Mouse (Mus musculus) thymus, adult 2 months (tissue): Measurements from ENCODE around the gene Hist1h2bc. TPM values are rescaled to one million over a fixed set of nuclear protein-coding genes. Genes with fewer than 3 reads are reported as not detected.
"Not testable (repeated sequence)": the region's sequence is repeated elsewhere in the genome, so short reads cannot be mapped to it uniquely, and the experiment has no call there.

Source experiments
- DNase-seq: peaks from one replicate; pipeline ENCODE4 v3.0.0; 2021
- H3K27ac ChIP-seq: fragments of 200-500 bp; 2 replicates; pipeline ENCODE4 v1.5.1; 2012; ENCODE audit warnings: low read length, control low read depth; ENCODE audit not compliant: control insufficient read depth, insufficient read depth
- H3K27me3 ChIP-seq: fragments of 200-500 bp; 2 replicates; pipeline ENCODE4 v1.6.1; 2012; ENCODE audit warnings: mild to moderate bottlenecking, low read length, moderate library complexity, mixed read lengths; ENCODE audit not compliant: control insufficient read depth, insufficient read depth
- H3K36me3 ChIP-seq: fragments of 200-500 bp; 2 replicates; pipeline ENCODE4 v1.6.1; 2012; ENCODE audit warnings: mild to moderate bottlenecking, low read length, moderate library complexity; ENCODE audit not compliant: control insufficient read depth, insufficient read depth
- H3K4me1 ChIP-seq: fragments of 200-500 bp; replicated peaks from 2 replicates; pipeline ENCODE4 v1.6.1; 2012; ENCODE audit warnings: low read length; ENCODE audit not compliant: control insufficient read depth, insufficient read depth
- H3K4me3 ChIP-seq: fragments of 200-500 bp; 2 replicates; pipeline ENCODE4 v1.5.1; 2012; ENCODE audit warnings: mild to moderate bottlenecking, low read length, control low read depth, moderate library complexity; ENCODE audit not compliant: control insufficient read depth, insufficient read depth
- CTCF ChIP-seq: fragments of 200-500 bp; IDR thresholded peaks from 2 replicates; pipeline ENCODE4 v1.5.1; 2012; ENCODE audit warnings: mild to moderate bottlenecking, control low read depth, low read length, moderate library complexity, borderline replicate concordance; ENCODE audit not compliant: control insufficient read depth, poor library complexity, insufficient read depth; ENCODE audit errors: extremely low read depth
- POLR2A ChIP-seq: fragments of 200-500 bp; IDR thresholded peaks from 2 replicates; pipeline ENCODE4 v1.6.1; 2012; ENCODE audit warnings: mild to moderate bottlenecking, low read length, control low read depth, moderate library complexity; ENCODE audit not compliant: control insufficient read depth, poor library complexity, insufficient read depth; ENCODE audit errors: extremely low read depth
- WGBS: fragments of 180-500 bp; shearing (Covaris S2); methylation state at CpG from one replicate; pipeline ENCODE4 v1.1.7; 2018; 5-methylcytosine and 5-hydroxymethylcytosine counted together
- polyA plus RNA-seq: library from polyadenylated mRNA; depleted of rRNA; stranded (reverse); fragments of >200 nt; gene quantifications from 2 replicates; pipeline ENCODE4 v1.2.3, GENCODE M21; 2012

The Hist1h2bc gene
- polyA plus RNA-seq, 1 experiment, result 154 TPM

DNA sequence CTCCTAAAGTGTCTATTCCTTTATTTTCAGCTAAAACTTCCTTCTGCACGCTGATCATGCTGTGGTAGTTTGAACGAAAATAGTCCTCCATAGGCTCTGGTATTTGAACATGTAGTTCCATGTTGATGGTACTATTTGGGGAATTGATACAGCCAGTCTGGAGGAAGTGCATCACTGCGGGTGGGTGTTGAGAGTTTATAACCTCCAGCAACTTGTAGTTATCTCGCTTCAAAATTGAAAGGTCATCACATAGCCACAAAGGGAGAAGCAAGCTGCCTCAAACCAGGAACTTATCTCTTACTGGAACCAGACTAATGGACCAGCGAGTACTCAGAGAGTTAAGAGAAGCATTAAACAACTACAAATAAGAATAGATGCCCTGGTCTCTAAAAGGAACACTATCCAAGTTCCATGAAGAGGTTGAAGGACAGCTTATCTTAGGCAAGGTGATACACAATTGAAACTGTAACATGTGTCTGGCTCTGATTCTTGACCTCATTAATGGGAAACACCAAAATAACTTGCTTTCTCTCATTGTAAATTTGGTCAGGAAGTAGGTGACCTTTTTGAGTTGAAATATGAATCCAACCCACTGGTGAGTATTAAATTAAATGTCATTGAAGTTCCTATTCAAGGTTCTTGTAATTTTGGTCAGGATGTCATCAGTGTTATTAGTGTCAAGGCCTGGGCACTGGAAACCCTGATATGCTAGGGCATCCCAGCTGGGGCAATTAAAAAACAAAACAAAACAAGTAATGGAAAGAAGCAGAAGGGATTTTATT is 32.5 kb downstream of the Hist1h2bc start:
- no peak overlapping the region for H3K27ac ChIP-seq
- DNase-seq, result no peak
- no peaks in the 10 kb centered on the region for H3K27me3 ChIP-seq
- no peaks in the 10 kb centered on the region; the same call in 1 of the 2 replicates for H3K4me1 ChIP-seq
- no peak overlapping the region for H3K4me3 ChIP-seq
- no peak for TF ChIP-seq POLR2A
- TF ChIP-seq CTCF, result no peak
- 66% methylated on average over 5 of the region's 5 CpGs for WGBS
- no peaks in the 10 kb centered on the region for H3K36me3 ChIP-seq

DNA sequence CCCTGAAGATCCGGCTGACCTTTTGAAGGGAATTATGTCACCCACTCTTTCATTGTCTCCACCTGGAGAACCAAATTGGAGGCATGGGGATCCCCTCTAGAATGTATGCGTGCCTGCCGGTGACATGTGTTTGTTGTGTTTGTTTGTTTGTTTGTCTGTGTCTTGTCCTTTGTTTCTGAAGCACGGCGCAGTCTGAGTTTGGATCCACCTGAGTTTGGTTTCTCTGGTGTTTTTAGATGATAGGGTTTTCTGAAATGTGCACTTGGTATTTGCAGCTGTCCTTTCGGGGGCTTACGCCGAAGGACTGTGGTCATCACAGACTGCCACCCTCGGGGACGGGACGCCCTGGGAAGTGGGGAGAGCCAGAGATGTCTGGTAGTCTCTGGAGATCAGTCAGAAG is 33.2 kb downstream of the Hist1h2bc start:
- DNase-seq, result no peak
- Histone ChIP-seq H3K4me1 (no peaks in the 10 kb centered on the region; the same call in 1 of the 2 replicates), H3K4me3 (no peak overlapping the region), H3K27me3 (no peaks in the 10 kb centered on the region), H3K27ac (no peak overlapping the region), H3K36me3 (no peaks in the 10 kb centered on the region)
- WGBS, result 72% methylated on average over 11 of the region's 11 CpGs
- TF ChIP-seq POLR2A (no peak), CTCF (no peak)

DNA sequence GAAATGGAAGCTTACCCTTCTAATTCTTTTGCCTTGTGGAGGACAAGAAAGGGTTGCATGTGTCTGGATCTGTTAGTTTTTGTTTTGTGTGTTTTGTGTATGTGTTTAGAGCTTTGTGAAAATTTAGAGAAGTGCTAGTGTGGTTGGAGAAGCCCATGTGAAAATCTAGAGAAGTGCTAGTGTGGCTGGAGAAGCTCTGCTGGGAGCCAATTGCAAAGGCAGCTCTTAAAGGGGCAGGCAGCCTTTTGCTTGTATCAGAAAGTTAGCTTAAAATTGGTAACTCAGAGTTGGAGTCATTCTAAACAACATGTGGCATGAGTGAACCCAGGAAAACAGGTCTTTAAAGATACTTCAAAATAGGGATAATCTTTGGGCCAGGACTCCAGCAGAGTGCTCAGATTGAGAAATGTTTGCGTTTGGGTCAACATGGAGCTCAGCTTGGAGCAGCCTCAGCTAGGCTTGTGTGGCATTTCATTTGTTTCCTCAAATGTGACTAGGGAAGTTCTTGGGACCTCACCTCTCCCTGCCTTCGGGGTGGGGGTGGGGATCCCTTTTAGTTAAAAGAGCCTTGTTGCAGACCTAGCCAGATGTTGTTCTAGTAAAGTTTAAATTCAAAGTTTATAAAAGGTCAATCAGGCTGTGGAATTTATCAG is 33.7 kb downstream of the Hist1h2bc start:
- not testable (repeated sequence) for H3K27ac ChIP-seq, DNase-seq, H3K36me3 ChIP-seq, H3K4me3 ChIP-seq, H3K4me1 ChIP-seq, H3K27me3 ChIP-seq
- 45% methylated on average over 2 of the region's 2 CpGs for WGBS

DNA sequence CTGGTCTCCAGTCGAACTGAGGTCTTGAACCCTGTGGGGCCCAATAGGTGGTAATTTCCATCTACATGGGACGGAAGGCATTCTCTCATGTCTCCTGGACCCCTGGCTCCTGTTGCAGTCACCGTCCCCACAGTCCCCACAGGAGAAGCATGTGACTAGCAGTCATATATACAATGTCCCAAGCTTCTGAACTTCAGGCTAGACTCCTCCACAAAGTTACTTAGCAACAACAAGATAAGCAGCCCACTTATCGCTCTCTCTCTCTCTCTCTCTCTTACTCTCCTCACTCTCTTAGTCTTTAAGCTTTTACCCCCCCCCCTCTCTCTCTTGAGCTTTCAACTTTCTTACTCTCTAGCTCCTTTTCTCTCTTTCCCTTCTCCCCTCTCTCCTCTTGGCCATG is 40.2 kb downstream of the Hist1h2bc start:
- H3K36me3 ChIP-seq, result no peaks in the 10 kb centered on the region
- H3K4me1 ChIP-seq, result peaks cover 10% of the 10 kb centered on the region
- no peaks in the 10 kb centered on the region for H3K27me3 ChIP-seq
- TF ChIP-seq POLR2A (no peak), CTCF (no peak)
- no peak overlapping the region for H3K4me3 ChIP-seq
- WGBS, result over 99% methylated on average over 4 of the region's 4 CpGs
- H3K27ac ChIP-seq, result no peak overlapping the region
- no peak for DNase-seq

DNA sequence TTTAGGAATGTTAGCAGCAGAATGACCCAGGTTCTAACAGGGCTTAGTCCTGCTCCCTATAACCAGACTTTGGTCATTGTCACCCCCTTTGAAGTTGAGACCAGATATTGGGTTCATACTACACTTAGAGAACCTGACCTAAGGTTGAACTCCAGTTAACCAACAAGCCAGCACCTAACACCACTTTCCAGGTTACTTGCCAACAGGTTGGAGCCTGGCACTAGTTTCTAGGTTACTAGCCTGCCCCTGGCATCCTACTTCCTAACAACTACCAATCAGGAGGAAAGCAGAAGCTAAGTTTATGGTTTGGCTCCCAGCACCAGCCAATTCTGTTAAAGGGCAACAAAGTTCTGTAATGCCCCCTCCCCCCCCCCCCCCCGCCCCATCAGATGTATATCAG is 41.2 kb downstream of the Hist1h2bc start:
- H3K27me3 ChIP-seq, result no peaks in the 10 kb centered on the region
- 86% methylated on average over 1 of the region's 1 CpGs for WGBS
- H3K36me3 ChIP-seq, result no peaks in the 10 kb centered on the region
- DNase-seq, result no peak
- H3K27ac ChIP-seq, result no peak overlapping the region
- no peak for TF ChIP-seq POLR2A
- TF ChIP-seq CTCF, result no peak
- no peak overlapping the region for H3K4me3 ChIP-seq
- peaks cover 18% of the 10 kb centered on the region for H3K4me1 ChIP-seq

DNA sequence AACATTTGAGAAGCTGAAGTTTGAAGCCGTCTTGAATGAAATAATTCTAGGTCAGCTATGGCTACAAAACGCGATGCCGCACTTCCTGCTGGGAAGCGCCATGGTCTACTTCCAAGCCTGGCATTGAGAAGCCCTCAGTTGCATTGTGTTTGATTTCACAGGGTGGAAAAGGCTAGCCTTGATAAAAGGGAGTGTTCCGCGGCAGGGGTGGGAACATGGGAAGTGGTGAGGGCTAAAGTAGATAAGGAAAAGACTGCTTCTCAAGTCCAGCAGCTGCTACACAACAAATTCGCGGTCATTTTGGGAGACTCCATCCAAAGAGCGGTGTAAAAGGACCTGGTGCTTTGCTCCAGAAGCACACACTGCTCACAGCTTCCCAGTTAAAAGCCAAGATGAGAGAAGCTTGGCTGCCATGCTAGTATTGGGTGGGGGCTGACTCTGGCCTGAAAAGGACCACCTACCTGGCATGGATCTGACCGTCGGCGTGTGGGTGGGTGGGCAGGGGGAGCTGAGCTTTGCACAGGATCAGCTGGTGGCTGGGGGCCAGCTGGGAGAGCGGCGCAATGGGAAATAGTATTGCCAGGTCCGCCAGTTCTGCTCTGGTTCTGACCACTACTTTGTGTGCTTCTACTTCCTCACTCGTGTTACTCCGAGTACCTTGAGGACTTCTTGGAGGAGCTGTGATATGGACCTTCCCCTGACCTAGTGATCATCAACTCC is 44.6 kb downstream of the Hist1h2bc start:
- H3K27ac ChIP-seq, result peak overlapping the region; percentile 4; the same call in 1 of the 2 replicates
- no peaks in the 10 kb centered on the region for H3K36me3 ChIP-seq
- WGBS, result 81% methylated on average over 18 of the region's 18 CpGs
- H3K4me1 ChIP-seq, result peaks cover 18% of the 10 kb centered on the region
- DNase-seq, result no peak
- H3K27me3 ChIP-seq, result no peaks in the 10 kb centered on the region
- no peak overlapping the region for H3K4me3 ChIP-seq
- TF ChIP-seq CTCF (no peak), POLR2A (no peak)

DNA sequence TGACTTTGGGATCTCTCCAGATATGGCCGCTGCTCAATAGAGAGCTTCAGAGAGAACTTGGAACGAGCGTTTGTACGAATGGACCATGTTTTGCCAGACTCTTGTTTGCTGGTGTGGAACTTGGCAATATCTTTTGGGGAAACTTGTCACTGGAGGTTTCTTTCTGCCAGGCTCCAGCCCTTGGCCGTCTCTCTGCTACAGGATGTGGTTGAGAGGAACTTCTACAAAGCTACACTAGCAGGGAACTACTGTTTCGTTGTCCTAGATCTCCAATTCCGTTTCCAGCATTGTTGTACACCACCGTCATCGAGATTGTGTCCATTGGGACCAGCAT is 45.2 kb downstream of the Hist1h2bc start:
- WGBS, result 18% methylated on average over 9 of the region's 9 CpGs
- no peak for DNase-seq
- H3K27me3 ChIP-seq, result no peaks in the 10 kb centered on the region
- TF ChIP-seq CTCF (no peak), POLR2A (no peak)
- H3K4me1 ChIP-seq, result peaks cover 18% of the 10 kb centered on the region
- no peaks in the 10 kb centered on the region for H3K36me3 ChIP-seq
- H3K4me3 ChIP-seq, result no peak overlapping the region
- H3K27ac ChIP-seq, result peak overlapping the region; percentile 53
